Mouse (Mus musculus) layer of hippocampus, postnatal 25 days (tissue): ENCODE data around the gene Krt17. TPM values are rescaled to one million over a fixed set of nuclear protein-coding genes. Genes with fewer than 3 reads are reported as not detected.
"Not testable (repeated sequence)": the region's sequence is repeated elsewhere in the genome, so short reads cannot be mapped to it uniquely, and the experiment has no call there.

Experiments
- DNase-seq, 2 experiments: peaks; one replicate each; pipeline ENCODE4 v3.0.0; 2022; ENCODE audit warnings: mixed read lengths in 2 of 2, low spot score in 1 of 2; ENCODE audit errors: extremely low spot score in 1 of 2
- total RNA-seq, 2 experiments: library from RNA; stranded (reverse); gene quantifications; 2 replicates each; pipeline ENCODE4 v1.2.3; 2021

Krt17 gene
- total RNA-seq, 2 experiments from 2014 or later = not detected

- no peak for DNase-seq
Measured at GRCm38 (mm10) chr11:100269821-100270332, 9.0 kb upstream of the Krt17 start, which contains the start of gene Krt42. Gene Krt42, minus strand, starts transcription at chr11:100269871.

GRCm38 (mm10) chr11:100262058-100262980 is 1.5 kb upstream of the Krt17 start:
- no peak for DNase-seq

GRCm38 (mm10) chr11:100261235-100261605 is 391 bp upstream of the Krt17 start:
- no peak for DNase-seq

- DNase-seq = no peak
Measured at GRCm38 (mm10) chr11:100259079-100259478, 1.8 kb downstream of the Krt17 start.

GRCm38 (mm10) chr11:100257967-100258366 is 2.9 kb downstream of the Krt17 start:
- DNase-seq = no peak

GRCm38 (mm10) chr11:100255514-100255913 is 5.3 kb downstream of the Krt17 start:
- no peak for DNase-seq

- DNase-seq = no peak
Measured at GRCm38 (mm10) chr11:100254360-100255090, 6.3 kb downstream of the Krt17 start.

- DNase-seq = no peak
Measured at GRCm38 (mm10) chr11:100248852-100249465, 11.9 kb downstream of the Krt17 start, which contains the start of gene Krt16. Gene Krt16, minus strand, starts transcription at chr11:100248902.

- not testable (repeated sequence) for DNase-seq
Measured at GRCm38 (mm10) chr11:100246471-100246870, 14.4 kb downstream of the Krt17 start.

- DNase-seq = not testable (repeated sequence)
Measured at GRCm38 (mm10) chr11:100240272-100240671, 20.6 kb downstream of the Krt17 start.

- no peak for DNase-seq
Measured at GRCm38 (mm10) chr11:100221741-100222140, 39.1 kb downstream of the Krt17 start.

GRCm38 (mm10) chr11:100219304-100219703 is 41.5 kb downstream of the Krt17 start:
- DNase-seq = no peak

- DNase-seq = no peak
Measured at GRCm38 (mm10) chr11:100208542-100208941, 52.3 kb downstream of the Krt17 start.

GRCm38 (mm10) chr11:100207498-100207897 is 53.3 kb downstream of the Krt17 start, which contains the start of gene Krt14:
Gene Krt14, minus strand, starts transcription at chr11:100207548.
- DNase-seq = no peak

Other genes starting within 250 kb of the Krt17 start
- gene Krt33a, start 244.8 kb downstream of the Krt17 start, total RNA-seq = not detected
- not detected for gene Krt33b, start 231.2 kb downstream of the Krt17 start, total RNA-seq
- not detected for gene Krt34, start 219.5 kb downstream of the Krt17 start, total RNA-seq
- not detected for gene Krt31, start 210.5 kb downstream of the Krt17 start, total RNA-seq
- not detected for gene Krt32, start 172.8 kb downstream of the Krt17 start, total RNA-seq
- gene Krt35, start 164.8 kb downstream of the Krt17 start, total RNA-seq = not detected
- not detected for gene Krt36, start 155.4 kb downstream of the Krt17 start, total RNA-seq
- not detected for gene Krt13, start 139.5 kb downstream of the Krt17 start, total RNA-seq
- under 1 TPM in 1 of 2 experiments, not detected in 1; 0.98 TPM for gene Krt15, start 125.1 kb downstream of the Krt17 start, total RNA-seq
- gene Krt19, start 112.4 kb downstream of the Krt17 start, total RNA-seq = under 1 TPM in 1 of 2 experiments, not detected in 1; 0.34 TPM
- gene Krt9, start 67.8 kb downstream of the Krt17 start, total RNA-seq = 1 to 10 TPM; 2.1 to 4.0 TPM
- not detected for gene Krt14, start 53.5 kb downstream of the Krt17 start, total RNA-seq
- not detected for gene Krt16, start 12.1 kb downstream of the Krt17 start, total RNA-seq
- gene Krt42, start 8.8 kb upstream of the Krt17 start, total RNA-seq = not detected
- 100 to 1,000 TPM; 723 to 806 TPM for gene Eif1, start 58.9 kb upstream of the Krt17 start, total RNA-seq
- gene Gast, start 73.4 kb upstream of the Krt17 start, total RNA-seq = not detected
- gene Hap1, start 95.1 kb upstream of the Krt17 start, total RNA-seq = 100 to 1,000 TPM; 125 to 143 TPM
- 10 to 100 TPM; 33.2 to 36.2 TPM for gene Jup, start 136.7 kb upstream of the Krt17 start, total RNA-seq
- gene P3h4, start 153.8 kb upstream of the Krt17 start, total RNA-seq = 1 to 10 TPM; 9.2 to 9.8 TPM
- gene Fkbp10, start 154.7 kb upstream of the Krt17 start, total RNA-seq = 1 to 10 TPM; 6.8 to 7.4 TPM
- gene Nt5c3b, start 180.8 kb upstream of the Krt17 start, total RNA-seq = 10 to 100 TPM; 50.2 to 52.4 TPM
- gene Klhl10, start 180.9 kb upstream of the Krt17 start, total RNA-seq = 1 to 10 TPM; 1.1 to 1.6 TPM
- 100 to 1,000 TPM; 106 to 113 TPM for gene Klhl11, start 211.7 kb upstream of the Krt17 start, total RNA-seq